ENCODE assay signal across 20 mouse cellular contexts in the genomic region with DNA sequence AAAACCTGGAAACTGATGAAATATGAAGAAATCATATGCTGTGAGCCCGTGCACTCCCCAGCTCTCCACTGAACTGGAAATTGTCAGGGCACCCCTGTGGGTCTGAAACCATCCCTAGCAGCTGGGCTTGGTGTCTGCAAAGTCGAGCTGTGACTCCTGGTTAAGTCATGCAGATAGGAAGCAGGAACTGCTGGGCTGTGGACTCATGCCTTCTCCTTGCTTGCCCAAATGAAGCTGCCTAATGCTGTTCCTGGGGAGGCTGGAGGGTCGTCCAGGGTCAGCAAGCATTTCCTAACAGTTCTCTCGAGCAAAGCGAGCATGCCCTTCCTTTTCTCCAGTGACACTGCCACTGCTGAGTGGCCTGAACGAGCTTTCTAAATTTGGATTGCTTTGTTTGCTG.
DNase-seq lines count a peak whose midpoint lies in the region; ATAC-seq lines count a peak whose summit lies in the region.
"Had no signal": no experiment of that assay in that cellular context is flagged by ENCODE, and none has a peak within 500 bp of the region (broad histone marks: within the 10 kb centered on the region; RNA-seq: fewer than 3 reads in every experiment).

No protein-coding gene starts in this region.

- H3K4me2 ChIP-seq in kidney, embryonic 15.5 days = no peak overlapping the region
- H3K4me2 ChIP-seq: embryonic facial prominence, embryonic 12.5 days; intestine, embryonic 15.5 days; limb, embryonic 12.5 days; liver, embryonic 13.5 days; lung, embryonic 15.5 days; midbrain, embryonic 15.5 days had no signal

- no peak overlapping the region for H3K27ac ChIP-seq in kidney, embryonic 15.5 days
- H3K27ac ChIP-seq: embryonic facial prominence, embryonic 12.5 days; intestine, embryonic 15.5 days; limb, embryonic 12.5 days; liver, embryonic 13.5 days; lung, embryonic 15.5 days; macrophage; midbrain, embryonic 15.5 days had no signal

- no peaks in the 10 kb centered on the region for H3K9me3 ChIP-seq in kidney, embryonic 15.5 days (replicated peaks)
- H3K9me3 ChIP-seq: embryonic facial prominence, embryonic 12.5 days; intestine, embryonic 15.5 days; limb, embryonic 12.5 days; liver, embryonic 13.5 days; lung, embryonic 15.5 days; midbrain, embryonic 15.5 days had no signal

- H3K27me3 ChIP-seq in kidney, embryonic 15.5 days = no peaks in the 10 kb centered on the region
- H3K27me3 ChIP-seq: embryonic facial prominence, embryonic 12.5 days; intestine, embryonic 15.5 days; limb, embryonic 12.5 days; liver, embryonic 13.5 days; lung, embryonic 15.5 days; midbrain, embryonic 15.5 days had no signal

- no peak overlapping the region for H3K9ac ChIP-seq in kidney, embryonic 15.5 days
- H3K9ac ChIP-seq: embryonic facial prominence, embryonic 12.5 days; forebrain, postnatal 0 days; intestine, embryonic 15.5 days; limb, embryonic 12.5 days; liver, embryonic 13.5 days; lung, embryonic 15.5 days; midbrain, embryonic 15.5 days had no signal

- 18% methylated on average over 6 of the region's 6 CpGs for WGBS in kidney, embryonic 15.5 days

- no peak overlapping the region for H3K4me3 ChIP-seq in kidney, embryonic 15.5 days (replicated peaks)
- H3K4me3 ChIP-seq: embryonic facial prominence, embryonic 12.5 days; intestine, embryonic 15.5 days; limb, embryonic 12.5 days; liver, embryonic 13.5 days; lung, embryonic 15.5 days; midbrain, embryonic 15.5 days had no signal

- peak; percentile 47 for DNase-seq in embryo, embryonic 10 days (ENCODE audit: low spot score)
- no peak for DNase-seq in embryo, embryonic 9.5 days (ENCODE audit: extremely low spot score)
- peak; percentile 8 to 16 for DNase-seq in heart, postnatal 10 days
- no peak for DNase-seq in heart, adult 11 months
- peak; percentile 12 for DNase-seq in MN1 (ENCODE audit: low spot score)
- DNase-seq in thymus, postnatal 0 days (ENCODE audit: low spot score) = no peak
- DNase-seq in frontal cortex, postnatal 10 days (ENCODE audit: low spot score in 2 of 2) = no peak
- DNase-seq: adrenal gland, adult 8-10 months; forebrain, postnatal 0 days; gastrocnemius, postnatal 25 days; liver, embryonic 13.5 days; right cerebral cortex, adult 18-20 months; thymus, adult 18-20 months had no signal

- intact Hi-C loops in heart, postnatal 10 days (cut with DNase I) = no loop called here

- no peaks in the 10 kb centered on the region for H3K4me1 ChIP-seq in kidney, embryonic 15.5 days
- H3K4me1 ChIP-seq: embryonic facial prominence, embryonic 12.5 days; intestine, embryonic 15.5 days; limb, embryonic 12.5 days; liver, embryonic 13.5 days; lung, embryonic 15.5 days; midbrain, embryonic 15.5 days had no signal

- peak; percentile 77 for ATAC-seq in kidney, embryonic 15.5 days (replicated peaks; ENCODE audit: low FRiP score)
- ATAC-seq: forebrain, postnatal 0 days; intestine, embryonic 15.5 days; midbrain, embryonic 15.5 days had no signal

- H3K36me3 ChIP-seq in kidney, embryonic 15.5 days = no peaks in the 10 kb centered on the region
- H3K36me3 ChIP-seq: embryonic facial prominence, embryonic 12.5 days; intestine, embryonic 15.5 days; limb, embryonic 12.5 days; liver, embryonic 13.5 days; lung, embryonic 15.5 days; midbrain, embryonic 15.5 days had no signal

Comparison
In these comparisons a context has a peak if more than half of its experiments do, and no peak if none do; other contexts are left out.
1. DNase-seq: peak in embryo, embryonic 10 days (single experiment), heart, postnatal 10 days (2 of 2) and MN1 (single experiment); none in embryo, embryonic 9.5 days (single experiment), heart, adult 11 months (single experiment), thymus, postnatal 0 days (single experiment) and frontal cortex, postnatal 10 days (0 of 2).